Mouse (Mus musculus): ENCODE measurements around the gene Alx1. TPM values are rescaled to one million over a fixed set of nuclear protein-coding genes. Genes with fewer than 3 reads are reported as not detected.

Gene Alx1
- polyA plus RNA-seq, 1 experiment from 2014 or later = 3.3 TPM

DNA sequence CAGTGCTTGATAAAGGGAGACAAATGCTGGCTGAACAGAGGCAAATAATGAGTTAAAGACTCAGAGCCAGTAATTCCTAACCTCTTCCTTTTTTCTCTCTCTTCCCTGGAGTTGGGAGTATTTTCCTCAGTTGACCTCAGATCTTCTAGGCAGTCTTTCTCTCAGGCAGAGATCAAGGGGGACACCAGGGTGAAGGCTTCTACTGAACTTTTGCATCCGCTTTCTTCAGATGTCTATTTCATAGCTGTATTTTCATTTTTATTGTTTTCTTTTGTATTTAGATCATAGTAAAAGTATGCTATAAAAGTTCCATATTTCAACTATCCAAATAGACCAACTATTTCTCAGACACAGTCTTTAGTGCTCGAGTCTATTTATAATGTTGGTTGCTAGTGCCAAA is 27.5 kb downstream of the Alx1 start:
- Histone ChIP-seq H3K9me3 (replicated peaks) (no peaks in the 10 kb centered on the region), H3K4me3 (no peak overlapping the region), H3K27ac (no peak overlapping the region), H3K27me3 (no peaks in the 10 kb centered on the region), H3K9ac (no peak overlapping the region), H3K36me3 (no peaks in the 10 kb centered on the region), H3K4me2 (replicated peaks) (no peak overlapping the region), H3K4me1 (no peaks in the 10 kb centered on the region)
- no peak for ATAC-seq (ENCODE audit: low FRiP score)
- 80% methylated on average over 2 of the region's 2 CpGs for WGBS

DNA sequence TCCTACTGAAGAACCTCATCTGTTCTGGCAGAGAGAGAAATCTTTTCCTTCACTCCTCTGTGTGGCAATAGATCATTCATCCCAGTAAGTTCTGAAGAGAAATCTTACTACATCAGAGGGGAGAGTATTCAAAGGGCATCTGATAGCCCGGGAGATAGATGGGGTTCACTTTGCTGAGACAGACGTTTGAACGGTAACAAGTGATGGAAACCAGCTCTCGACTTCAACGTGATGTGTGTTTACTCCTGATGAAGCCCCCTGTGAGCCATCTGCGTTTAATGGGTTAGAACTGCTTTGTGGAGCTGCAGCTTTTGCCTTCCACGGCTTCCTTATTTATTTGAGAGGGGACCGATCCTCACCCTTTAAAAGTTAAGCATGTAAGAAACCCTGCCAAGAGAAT is 29.1 kb downstream of the Alx1 start:
- 67% methylated on average over 8 of the region's 8 CpGs for WGBS
- H3K36me3 ChIP-seq = no peaks in the 10 kb centered on the region
- no peak overlapping the region for H3K4me2 ChIP-seq (replicated peaks)
- no peaks in the 10 kb centered on the region for H3K9me3 ChIP-seq (replicated peaks)
- H3K9ac ChIP-seq = no peak overlapping the region
- no peaks in the 10 kb centered on the region for H3K4me1 ChIP-seq
- no peaks in the 10 kb centered on the region for H3K27me3 ChIP-seq
- H3K4me3 ChIP-seq = no peak overlapping the region
- no peak overlapping the region for H3K27ac ChIP-seq
- ATAC-seq (ENCODE audit: low FRiP score) = no peak

DNA sequence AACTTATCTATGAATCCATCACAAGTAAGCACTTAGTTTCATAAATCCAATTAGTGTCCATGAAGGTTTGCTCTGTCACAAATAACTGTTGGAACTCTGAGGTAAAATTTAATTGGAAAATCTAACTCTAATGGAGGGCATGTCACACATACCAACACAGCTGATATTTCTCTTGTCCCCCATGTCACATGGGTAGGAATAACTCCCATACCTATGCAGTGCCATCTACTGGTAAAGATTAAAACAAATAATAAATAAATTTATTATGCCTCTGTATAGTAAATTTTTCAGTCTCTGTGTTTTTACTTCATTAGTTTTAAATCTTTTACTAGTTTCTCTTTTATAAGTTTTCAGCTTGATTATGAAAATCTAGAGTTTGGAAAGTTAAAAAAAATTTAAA is 30.4 kb downstream of the Alx1 start:
- H3K9ac ChIP-seq = no peak overlapping the region
- H3K27ac ChIP-seq = no peak overlapping the region
- no peak overlapping the region for H3K4me2 ChIP-seq (replicated peaks)
- no peaks in the 10 kb centered on the region for H3K4me1 ChIP-seq
- no peaks in the 10 kb centered on the region for H3K9me3 ChIP-seq (replicated peaks)
- H3K4me3 ChIP-seq = no peak overlapping the region
- no peak for ATAC-seq (ENCODE audit: low FRiP score)
- H3K36me3 ChIP-seq = no peaks in the 10 kb centered on the region
- H3K27me3 ChIP-seq = no peaks in the 10 kb centered on the region

DNA sequence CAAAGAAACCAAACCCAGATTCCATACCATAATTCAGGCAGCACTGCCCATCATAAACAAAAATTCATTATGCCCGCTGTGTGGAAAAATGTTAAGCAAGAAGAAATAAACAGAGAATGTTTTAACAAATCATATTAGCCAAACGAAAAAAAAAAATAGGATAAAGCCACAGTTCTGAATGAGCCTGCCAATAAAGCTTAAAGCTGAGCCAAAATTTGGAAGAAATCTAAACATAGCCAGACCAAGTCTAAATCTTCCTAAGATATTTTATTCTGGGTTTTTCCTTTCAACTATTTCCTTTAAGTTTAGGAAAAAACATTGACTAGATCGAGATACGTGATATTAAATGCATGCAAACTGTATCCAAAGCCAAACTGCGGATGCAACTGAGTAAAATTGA is 54.9 kb downstream of the Alx1 start:
- Histone ChIP-seq H3K36me3 (no peaks in the 10 kb centered on the region), H3K9me3 (replicated peaks) (no peaks in the 10 kb centered on the region), H3K4me1 (no peaks in the 10 kb centered on the region), H3K27ac (no peak overlapping the region), H3K9ac (no peak overlapping the region), H3K4me2 (replicated peaks) (no peak overlapping the region), H3K4me3 (no peak overlapping the region), H3K27me3 (no peaks in the 10 kb centered on the region)
- ATAC-seq (ENCODE audit: low FRiP score) = no peak
- 88% methylated on average over 5 of the region's 5 CpGs for WGBS

DNA sequence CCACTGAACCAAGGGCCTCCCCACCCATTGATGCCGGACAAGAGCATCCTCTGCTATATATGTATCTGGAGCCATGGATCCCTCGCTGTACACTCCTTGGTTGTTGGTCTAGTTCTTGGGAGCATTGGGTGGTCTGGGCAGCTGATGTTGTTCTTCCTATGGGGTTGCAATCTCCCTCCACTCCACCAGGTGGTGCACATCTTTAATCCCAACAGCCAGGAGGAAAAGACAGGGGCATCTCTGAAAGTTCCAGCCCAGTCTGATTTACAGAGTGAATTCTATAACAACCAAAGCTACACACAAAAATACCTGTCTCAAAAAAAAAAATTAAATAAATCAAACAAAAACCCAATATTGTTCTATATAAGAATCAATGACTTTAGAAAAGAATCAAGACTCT is 70.4 kb downstream of the Alx1 start:
- no peaks in the 10 kb centered on the region for H3K36me3 ChIP-seq
- no peak for ATAC-seq (ENCODE audit: low FRiP score)
- no peak overlapping the region for H3K27ac ChIP-seq
- no peak overlapping the region for H3K9ac ChIP-seq
- no peaks in the 10 kb centered on the region for H3K9me3 ChIP-seq (replicated peaks)
- H3K4me3 ChIP-seq = no peak overlapping the region
- no peak overlapping the region for H3K4me2 ChIP-seq (replicated peaks)
- no peaks in the 10 kb centered on the region for H3K4me1 ChIP-seq
- H3K27me3 ChIP-seq = no peaks in the 10 kb centered on the region
- WGBS = 96% methylated on average over 2 of the region's 2 CpGs

Other genes with a start within 250 kb of the Alx1 start
- gene Lrriq1, start 206.1 kb upstream of the Alx1 start, polyA plus RNA-seq (2016; fragmentation: Nextera tagmentation; extraction: Ambion mirVana) = 4.9 and 5.7 TPM in 2 replicates